Mouse (Mus musculus): Measurements from ENCODE around the gene Qsox1.

The Qsox1 gene

DNA sequence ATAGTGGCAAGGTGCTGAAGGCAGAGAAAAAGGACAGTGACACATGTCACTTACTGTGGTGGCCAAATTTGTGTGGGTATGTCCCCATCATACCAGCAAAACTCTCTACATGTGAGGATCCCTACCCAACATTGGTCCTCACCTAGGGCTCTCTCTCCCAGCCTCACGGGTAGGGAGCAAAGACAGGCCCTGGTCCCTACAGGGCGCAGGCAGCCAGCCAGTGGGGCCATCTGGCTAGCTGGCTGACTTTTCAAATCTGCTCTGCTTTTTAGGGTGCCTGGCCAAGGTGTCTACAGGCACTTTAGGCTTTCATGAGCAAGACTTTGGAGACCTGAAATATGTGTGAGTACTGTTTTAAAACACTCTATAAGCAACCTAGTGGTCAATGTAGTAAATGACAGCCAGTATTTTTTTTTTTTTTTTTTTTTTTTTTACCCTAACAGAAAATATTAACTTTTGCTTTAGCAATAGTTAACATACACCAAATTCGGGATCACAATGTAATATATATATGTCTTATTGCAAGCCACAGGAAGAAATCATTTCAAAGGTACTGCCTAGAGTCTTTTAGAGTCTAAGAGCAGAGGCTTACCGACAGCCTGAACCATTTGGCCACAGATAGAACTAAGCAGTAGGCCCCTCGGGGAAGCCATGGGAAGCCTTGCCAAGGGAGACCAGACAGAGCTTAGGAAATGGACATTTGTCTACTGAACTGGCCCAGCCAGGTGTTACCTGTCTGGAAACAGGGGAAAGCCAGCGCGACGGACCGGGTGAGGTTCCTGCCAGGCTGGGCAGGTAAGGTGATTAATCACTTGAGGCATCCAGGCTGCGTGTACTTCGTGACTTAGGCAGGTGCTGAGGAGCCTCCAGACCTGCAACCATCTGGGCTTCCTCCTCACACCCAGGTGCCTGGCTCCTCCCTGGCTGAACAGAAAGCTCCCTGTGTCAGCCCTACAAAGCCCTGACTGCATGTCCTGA, 11.4 kb downstream of the Qsox1 start:
- DNase-seq (ENCODE audit: low spot score), result no peak

DNA sequence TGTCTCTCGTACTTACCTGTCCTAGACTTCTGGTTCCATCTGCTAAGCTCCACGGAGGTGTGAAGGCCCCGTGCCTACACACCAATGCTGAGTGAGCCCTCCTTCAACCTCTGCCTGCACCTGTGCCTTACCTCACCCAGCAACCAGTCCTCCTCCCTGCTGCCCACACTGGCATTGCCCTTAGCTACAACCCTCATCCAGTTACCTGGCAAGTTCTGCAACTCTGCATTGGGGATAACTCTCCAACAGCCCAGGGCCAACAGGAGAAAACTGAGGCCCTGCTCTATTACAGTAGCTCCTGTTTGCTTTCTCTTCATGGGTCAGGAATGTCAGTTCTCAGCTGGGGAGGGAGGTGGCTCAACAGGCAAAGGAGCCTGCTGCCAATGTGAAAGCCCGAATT, 14.7 kb downstream of the Qsox1 start:
- DNase-seq (ENCODE audit: low spot score), result no peak

DNA sequence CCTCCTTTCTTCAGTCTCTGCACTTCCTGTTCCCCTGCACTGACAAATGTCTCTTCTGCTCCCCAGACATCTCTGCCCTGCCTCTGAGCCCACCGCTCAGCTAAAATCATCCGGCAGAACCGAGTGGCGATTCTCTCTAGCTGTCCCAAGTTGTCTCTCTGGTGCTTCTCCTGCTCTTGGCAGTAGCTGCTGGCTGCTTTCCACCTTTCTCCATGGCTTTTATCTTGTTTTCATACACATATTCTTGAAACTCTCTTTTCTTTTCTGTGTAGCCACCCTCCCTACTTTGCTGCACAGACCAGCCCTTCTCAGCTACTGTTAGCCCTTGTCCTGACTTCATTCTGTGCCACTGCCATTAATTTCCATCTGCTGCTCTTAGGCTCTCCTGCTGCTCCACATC, 15.3 kb downstream of the Qsox1 start:
- DNase-seq (ENCODE audit: low spot score), result no peak

DNA sequence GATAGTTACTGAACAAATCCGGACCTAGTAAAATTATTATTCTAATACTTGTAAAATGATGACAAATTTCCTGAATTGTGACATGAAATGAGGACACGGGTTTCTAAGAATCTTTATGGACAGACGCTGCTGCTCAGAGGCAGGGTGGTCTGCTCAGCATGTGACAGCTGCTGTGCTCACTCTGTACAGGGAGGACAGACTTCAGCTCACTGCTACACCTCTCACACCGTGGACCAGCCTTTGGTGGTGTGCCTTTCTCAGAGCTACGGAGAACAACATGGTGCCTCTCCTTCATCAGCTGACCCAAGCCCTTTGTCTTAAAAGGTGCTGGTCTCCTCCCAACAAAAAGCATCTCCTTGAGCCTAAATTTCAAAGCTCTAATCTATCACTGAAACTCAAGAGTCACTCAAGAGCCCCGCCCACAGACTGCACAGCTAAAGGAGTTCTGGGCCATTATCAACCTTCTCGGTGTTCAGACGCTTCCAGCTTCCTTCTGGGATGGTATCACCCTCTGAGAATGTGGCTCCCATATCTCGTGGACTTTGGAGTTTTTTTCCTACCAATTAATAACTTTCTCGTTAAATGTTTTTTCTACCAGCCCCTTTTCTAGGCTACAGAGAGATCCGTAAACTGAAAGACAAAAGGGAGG, 15.8 kb downstream of the Qsox1 start:
- no peak for DNase-seq (ENCODE audit: low spot score)

DNA sequence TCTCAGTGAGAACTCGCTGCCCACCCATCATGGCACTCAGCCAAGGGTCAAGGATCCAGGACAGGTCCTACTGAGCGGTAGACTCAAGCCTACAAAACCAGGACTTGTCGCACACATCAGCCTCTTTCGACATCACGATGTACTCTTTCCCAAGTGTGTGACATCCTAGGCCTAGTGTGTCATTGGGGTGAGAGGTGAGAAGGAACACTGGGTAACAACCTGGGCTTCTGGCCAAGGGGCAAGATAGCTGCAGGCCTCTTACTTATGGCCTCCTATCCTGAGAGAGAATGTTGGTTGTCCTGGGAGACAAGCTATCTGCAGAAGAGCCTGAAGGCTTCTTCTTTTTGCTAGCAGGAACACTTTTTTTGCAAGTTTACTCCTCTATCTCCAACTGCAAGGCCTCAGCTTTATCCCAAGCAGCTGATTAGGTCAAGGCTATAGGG, 16.9 kb downstream of the Qsox1 start:
- peak; percentile 67 for DNase-seq (ENCODE audit: low spot score)

DNA sequence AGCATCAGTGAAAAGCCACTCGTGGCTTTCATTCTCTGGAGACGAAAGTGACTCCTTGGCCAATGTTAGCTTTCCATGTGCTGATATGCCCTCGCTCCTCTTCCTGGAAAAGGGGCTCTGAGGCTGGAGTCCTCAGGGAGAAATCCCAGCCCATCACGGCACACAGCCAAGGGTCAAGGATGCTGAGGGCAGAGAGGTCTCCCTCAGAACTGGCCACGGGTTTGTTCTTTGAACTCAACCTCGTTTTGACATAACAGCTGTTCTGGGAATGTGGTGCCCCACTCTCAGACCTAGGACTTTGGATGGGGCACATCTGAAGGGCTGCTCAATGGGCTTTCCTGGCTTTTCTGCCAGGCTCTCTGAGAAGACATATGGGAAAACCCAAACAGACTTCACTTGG, 17.8 kb downstream of the Qsox1 start:
- DNase-seq (ENCODE audit: low spot score), result no peak

DNA sequence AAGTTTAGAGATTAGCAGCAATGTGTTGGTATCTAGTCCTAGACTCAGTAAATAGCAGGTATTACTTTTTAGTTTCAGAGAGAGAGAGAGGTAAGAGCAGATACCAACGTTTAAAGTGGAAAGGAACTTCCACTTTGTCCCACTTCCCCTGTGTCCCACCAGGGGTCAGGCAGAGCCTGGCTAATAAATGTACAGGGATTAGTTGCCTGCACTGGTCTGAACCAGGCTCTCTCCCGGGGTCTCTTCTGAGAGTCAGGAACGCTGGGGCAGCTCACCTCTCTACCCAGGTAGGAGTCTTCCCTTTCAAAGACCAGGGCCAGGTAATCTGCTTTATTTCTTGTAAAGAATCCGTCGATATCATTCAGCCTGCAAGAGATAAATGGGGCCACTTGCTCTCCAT, 20.8 kb downstream of the Qsox1 start:
- DNase-seq (ENCODE audit: low spot score), result no peak

DNA sequence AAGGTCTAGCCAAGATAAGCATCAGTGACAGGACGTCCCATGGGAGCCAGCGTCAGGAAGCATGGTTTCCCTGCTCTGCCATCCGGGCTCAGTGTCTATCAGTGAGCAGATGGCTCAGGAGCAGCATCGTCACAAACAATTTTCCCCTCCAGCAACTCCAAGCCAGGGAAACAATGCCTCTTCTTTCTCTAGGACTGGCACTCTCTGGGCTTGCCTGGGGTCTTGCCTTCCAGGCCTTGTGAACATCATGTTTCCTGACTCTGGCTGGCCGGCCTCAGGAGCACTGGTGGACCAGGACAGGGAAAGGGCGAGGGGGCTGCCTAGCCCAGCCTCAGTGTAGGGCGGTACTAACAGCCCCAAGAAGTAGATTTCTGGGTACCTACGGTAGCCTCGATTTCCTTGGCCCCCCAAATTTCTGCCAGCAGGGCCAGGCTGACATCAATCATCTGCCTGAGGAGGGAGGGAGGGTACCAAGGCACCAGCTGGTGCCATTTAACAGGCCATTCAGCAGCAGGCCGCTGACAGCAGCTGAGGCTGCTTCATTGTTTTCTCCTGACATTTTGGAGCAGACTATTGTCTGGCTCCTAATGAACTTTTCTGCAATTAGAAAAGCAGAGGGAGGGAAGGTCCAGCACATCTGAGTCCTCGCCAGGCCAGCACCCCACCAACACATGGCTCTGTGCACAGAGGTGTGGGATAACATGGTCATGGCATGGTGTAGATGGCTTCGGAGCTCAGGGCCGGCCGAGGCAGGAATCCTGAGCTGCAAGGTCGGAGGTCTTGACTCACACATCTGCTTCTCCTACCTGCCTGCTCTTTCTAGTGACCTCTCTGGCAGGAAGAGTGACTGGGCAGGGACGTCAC, 22.3 kb downstream of the Qsox1 start:
- DNase-seq (ENCODE audit: low spot score), result no peak

DNA sequence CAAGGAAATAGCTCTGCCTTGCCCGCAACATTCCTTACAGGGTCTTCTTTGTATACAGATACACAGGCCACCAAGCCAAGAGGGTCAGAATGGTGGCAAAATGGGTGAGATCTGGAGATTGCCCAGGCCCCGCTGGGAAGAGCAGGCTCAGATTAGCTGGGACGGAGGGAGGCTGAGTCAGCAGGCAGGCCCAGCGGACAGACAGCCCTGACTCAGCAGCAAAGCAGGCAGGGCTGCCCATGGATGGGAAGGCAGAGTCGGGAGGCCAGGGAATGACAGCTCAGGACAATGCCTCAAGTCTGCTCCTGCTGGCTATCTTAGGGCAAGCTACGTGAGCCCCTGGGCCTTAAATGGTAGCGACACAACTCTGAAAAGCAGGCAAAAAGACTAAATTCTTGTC, 26.8 kb downstream of the Qsox1 start:
- no peak for DNase-seq (ENCODE audit: low spot score)

DNA sequence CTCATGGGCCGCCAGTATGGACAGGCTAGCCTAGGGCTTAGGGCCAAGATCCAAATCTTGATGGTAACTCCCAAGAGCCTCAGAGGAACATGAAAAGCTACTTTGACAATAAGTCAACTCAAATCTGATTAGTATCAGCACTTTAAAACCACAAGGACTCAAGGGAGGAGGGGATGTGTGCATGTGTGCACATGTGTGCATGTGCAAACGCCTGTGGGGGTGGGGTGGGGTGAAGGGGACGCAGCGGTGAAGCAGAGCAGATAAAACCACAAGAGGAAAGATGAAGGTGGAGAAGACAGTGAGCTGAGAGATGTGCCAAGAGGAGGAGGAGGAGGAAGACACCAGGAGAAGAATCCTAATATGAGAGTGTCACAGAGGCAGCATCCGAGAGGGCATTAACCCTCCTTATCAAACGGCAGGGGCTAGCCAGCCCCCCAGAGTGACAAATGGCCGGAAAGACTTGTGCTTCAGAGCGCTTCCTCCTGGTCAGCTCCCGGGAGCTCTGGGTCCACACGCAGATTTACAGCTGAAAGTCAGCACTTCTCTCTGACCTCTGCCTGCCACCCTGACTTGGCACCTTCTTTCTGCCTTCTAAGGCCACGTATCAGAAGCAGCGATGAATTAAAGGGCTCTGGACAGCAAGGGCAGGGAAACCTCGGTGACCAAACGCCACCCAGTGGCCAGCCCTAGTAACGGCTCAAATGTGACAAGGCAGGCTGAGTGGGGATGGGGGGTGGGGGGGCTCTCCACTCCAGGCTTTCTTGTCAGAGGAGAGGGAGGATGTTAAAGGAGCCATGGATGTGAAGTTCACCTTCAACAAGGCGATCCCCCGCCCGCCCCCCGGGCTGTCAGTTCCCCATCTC, 28.1 kb downstream of the Qsox1 start:
- peak; percentile 62 for DNase-seq (ENCODE audit: low spot score)

DNA sequence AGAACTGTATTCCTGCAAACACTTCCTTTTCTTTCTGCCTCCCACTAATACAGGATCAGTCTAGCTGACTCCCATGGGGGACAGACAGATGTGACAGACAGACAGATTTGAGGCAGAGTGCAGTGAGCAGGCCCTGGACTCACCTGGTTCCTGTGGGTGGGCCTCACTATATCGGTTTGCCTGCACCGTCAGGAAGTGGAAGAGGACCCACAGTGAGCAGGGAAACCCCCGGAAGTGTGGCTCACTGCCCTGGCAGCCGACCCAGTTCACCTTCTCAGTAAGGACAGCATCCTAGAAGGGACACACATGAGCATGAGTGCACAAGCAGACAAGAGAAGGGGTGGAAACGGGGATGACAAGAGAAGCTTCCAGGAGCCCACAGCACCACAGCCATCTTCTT, 30.3 kb downstream of the Qsox1 start:
- no peak for DNase-seq (ENCODE audit: low spot score)

DNA sequence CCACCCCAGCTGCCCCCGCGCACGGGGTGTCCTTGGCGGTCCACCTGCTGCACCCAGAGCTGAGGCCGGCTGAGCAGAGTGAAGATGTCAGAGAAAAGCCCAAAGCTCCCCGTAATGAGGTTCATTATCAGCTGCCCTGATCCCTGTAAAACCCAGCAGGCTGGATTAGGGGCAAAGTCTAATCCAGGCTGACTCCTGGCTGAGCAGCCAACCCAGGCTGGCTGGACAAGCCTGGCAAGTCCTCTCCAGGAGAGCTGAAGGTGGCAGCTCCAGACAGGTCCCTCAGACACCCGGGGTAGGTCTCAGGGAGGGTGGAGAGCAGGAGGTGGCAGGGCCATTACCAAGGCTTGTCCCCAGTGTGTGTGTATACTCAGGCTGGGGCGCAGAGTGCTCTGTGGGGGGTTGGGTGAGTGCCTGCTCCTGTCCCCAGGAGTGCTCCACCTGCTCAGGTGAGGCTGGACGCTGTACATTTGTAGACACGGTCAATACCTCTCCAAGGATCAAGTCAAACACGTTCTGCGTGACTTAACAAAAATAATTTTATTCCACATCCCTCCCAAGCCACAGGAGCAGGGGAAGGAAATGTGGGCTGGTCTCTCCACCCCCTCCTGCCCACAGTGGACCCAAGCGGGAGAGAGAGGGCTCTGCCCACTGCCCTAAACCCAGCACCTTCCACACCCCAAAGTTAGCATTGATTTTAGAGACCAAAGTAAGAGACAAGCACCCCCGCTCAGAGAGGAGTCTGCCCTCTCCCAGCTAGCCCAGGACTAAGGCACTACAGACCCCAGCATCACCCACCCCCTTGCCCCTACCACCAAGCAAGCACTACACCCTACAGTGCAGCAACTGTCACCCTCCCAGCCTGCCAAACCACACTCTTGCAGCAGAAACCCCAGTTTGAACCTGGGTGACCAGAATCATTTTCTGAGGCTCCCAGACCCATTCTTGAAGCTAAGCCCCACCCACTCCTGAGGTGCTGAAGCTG, 34.8 kb downstream of the Qsox1 start:
- DNase-seq (ENCODE audit: low spot score), result no peak

DNA sequence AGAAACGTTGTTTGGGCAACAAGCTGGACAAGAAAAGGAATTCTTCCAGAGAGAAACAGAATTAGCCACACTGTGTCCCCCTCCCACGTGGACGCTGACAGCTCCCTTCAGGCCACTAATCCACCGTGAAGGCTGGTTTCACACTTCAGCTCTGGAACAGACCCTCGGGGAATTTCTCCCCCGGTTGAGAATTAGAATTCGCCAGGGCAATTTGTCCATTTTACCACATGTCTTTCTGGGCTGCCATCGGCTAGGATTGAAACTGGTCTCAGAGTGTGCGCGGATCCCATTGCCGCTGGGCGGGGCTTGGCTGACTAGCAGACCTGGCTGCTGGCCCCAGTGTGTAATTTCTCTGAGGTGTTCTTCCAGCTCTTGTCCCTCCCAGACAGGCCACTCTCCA, 53.5 kb downstream of the Qsox1 start:
- DNase-seq (ENCODE audit: low spot score), result no peak

DNA sequence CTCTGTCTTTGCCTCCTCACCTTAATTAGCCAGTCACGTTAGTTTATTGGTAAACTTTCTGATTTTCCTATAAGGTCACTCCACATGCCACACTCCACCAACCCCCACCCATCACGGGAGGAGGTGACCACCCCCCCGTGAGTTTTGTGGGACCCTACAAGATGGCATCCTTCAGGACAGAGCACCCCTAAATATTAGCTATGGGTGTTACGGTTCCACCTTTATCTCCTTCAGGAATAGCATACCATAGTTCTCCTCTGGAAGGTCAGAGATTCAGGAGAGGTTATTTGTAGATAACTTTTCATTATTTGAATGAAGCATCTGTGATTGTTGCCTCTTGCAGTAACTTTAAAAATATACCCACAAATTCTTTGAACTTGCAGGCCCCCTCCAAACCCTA, 54.0 kb downstream of the Qsox1 start:
- DNase-seq (ENCODE audit: low spot score), result no peak

DNA sequence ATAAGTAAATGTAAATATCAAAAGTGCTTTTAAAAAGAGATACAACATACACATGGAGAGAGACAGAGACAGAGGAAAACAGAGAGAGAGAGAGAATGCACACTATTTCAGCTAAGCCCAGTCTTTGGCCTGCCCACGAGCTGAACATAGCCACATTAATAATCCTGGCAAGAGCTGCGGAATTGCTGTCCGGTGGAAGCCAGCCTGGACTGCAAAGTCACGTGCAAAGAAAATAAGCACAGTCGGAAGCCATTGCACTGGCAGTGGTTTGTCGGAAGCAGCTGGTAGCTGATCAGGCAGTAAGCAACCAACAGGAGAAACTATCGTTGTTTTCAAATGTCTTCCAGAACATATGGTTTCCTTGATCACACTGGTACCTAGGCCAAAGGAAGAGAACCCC, 55.1 kb downstream of the Qsox1 start:
- no peak for DNase-seq (ENCODE audit: low spot score)

DNA sequence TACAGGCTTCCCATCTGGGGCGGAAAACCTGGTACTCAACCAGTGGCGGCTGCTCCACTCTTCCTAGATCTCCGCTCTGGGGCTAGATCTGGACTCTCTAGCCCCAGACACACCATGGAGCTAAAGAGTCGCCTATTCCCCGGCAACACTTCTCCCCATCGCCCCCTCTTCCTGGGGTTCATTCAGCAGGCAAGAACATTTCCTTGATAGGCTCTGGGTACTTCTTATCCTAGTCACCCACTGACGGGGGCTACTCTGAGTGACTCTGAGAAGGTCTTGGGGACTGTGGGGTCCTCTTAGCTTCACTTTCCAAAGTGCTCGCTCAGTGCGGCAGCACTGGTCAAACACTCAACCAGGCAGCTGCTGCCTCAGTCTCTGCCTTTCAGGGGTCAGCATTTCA, 59.3 kb downstream of the Qsox1 start:
- no peak for DNase-seq (ENCODE audit: low spot score)

DNA sequence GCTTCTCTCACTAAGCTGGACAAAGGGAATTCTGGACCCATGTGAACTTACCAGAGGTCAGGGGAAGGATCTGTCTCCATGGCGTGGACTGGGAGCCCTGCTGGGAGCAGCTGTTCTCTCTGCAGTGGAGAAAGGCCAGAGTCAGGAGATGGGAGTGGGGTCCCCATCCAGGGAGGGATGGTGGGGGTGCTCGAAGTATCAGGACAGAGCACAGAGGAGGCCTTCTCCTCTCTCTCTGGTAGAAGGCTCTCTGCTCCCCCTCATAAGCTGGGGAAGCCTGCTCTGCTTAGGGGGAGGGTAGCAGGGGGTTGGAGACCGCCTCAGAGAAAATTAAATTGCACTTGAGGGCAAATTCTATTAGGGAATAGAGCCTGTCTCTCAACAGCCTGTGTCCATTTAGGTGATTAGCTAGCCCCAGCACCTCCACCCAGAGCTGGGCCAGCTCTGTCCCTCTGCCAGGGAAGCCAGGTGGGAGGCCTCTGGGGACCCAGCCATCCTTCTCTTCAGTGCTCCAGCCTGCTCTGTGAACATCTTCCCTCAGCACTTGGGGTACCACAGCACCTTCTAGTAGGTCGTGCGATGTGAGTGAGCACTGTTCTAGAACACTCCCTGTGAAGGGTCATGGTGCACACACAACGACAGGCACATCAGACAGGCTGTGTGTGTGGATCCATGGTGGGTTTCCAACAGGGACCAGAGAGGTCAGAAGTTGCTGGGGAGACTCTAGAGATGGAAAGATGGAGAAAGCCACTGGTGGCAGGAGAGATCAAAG, 61.0 kb downstream of the Qsox1 start, which contains the start of gene Lhx4:
Gene Lhx4, minus strand, starts transcription at position 201 of the 772 bp plus-strand sequence.
- no peak for DNase-seq (ENCODE audit: low spot score)

DNA sequence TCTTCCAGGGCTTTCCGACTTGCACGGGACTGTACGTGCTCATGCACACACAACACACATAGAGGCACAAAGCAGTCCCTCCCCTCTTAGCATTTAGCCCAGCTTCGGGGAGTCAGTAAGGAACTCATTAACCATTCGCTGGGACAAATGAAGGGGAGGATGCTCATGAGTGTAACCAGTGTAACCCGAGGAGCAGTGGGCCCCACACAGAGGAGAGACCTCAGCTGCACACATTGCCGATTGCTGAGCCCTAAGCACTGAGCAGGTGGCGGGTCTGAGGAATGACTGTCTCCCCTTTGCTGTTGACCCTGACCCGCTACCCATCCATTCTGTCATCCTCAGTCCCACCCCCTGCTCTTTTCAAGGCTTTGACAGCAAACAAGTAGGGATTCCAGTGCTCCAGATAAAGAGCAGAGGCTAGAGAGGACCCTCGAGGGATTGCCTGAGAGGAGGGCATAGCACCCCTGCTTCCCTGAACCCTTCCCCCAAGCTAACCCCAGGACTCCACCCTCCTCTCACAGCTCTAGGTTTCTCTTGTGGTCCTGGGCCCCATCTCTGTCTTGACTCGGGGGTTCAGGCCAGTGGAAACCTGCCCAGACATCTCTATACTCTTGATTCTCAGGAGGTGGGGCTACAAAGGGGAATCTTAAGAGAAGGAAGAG, 62.0 kb downstream of the Qsox1 start:
- no peak for DNase-seq (ENCODE audit: low spot score)

DNA sequence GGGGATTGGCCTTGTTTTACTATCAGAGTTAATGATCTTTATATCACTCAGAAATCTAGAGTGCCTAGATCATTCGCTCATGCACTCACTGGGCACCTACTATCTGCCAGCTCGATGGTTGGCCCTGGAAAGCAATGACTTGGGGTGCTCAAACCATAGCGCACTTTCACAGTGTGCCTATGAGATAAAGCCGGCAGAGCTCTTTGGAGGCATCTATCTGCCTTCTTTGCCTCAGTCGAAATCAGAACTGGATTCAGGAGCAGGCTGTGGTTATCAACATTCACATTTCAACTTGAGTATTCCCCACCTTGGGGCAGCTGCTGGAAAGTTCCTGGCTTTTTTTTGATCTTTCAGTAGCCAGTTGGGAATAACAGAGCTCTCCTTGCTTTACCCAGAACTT, 64.8 kb downstream of the Qsox1 start:
- DNase-seq (ENCODE audit: low spot score), result no peak
